Mouse (Mus musculus): Measurements from ENCODE around the gene Zfp51.

DNA sequence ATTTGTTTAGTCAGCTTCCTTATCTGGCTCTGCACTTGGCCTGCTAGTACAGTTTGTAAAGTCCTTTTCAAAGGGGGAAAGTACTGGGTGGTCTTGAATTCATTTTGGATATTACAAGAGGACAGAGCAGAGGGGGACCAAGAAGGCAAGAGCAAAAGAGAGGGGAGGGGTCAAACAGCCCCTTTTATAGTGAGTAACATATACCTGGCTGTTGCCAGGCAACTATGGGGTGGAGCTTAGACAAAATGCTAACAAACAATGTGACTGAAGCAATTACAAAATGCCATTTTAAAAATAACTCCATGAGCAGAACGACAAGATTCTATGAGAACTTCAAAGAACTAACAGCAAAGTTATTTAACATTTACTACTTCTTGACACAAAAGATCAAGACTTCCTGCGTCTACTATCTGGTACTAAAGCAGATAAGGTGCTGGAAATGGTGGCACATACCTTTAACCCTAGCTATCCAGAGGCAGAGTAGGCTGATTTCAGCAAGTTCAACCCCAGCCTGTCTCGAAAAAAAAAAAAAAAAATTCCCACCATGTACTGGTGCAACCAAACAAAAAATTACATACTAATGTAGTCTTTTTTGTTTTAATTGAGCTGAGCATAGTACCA is 22.0 kb downstream of the Zfp51 start:
- no peak for TF ChIP-seq POLR2A (IDR thresholded peaks at IDR 0.05; ENCODE audit: extremely low read depth, insufficient read depth, low read length)
- TF ChIP-seq CTCF (IDR thresholded peaks at IDR 0.05; ENCODE audit: extremely low read depth, insufficient read depth, low read length) = no peak

Measured in cortical plate, adult 2 months (tissue).